Mouse (Mus musculus) stomach, embryonic 14.5 days (tissue): Measurements from ENCODE around the gene Elmsan1. TPM values are rescaled to one million over a fixed set of nuclear protein-coding genes. Genes with fewer than 3 reads are reported as not detected.

ENCODE experiments used
- ATAC-seq: fragments of 200-750 bp; cut with Nextera tagmentation; 2 replicates; pipeline ENCODE4 v1.8.0; 2017; ENCODE audit warnings: low read depth, moderate TSS enrichment; ENCODE audit not compliant: insufficient number of reproducible peaks, insufficient read depth, low FRiP score
- H3K27ac ChIP-seq: fragments of 300-500 bp; sonication (generic); 2 replicates; pipeline ENCODE4 v1.5.1; 2014; ENCODE audit warnings: mild to moderate bottlenecking, low read length, moderate library complexity, mixed read lengths
- H3K27me3 ChIP-seq: fragments of 300-500 bp; sonication (generic); 2 replicates; pipeline ENCODE4 v1.6.1; 2014; ENCODE audit warnings: low read length, control low read depth, mixed read lengths; ENCODE audit not compliant: control insufficient read depth, insufficient read depth
- H3K36me3 ChIP-seq: fragments of 300-500 bp; sonication (generic); 2 replicates; pipeline ENCODE4 v1.6.1; 2014; ENCODE audit warnings: mild to moderate bottlenecking, control low read depth, low read length, moderate library complexity, mixed read lengths; ENCODE audit not compliant: control insufficient read depth, insufficient read depth
- H3K4me1 ChIP-seq: fragments of 300-500 bp; sonication (generic); 2 replicates; pipeline ENCODE4 v1.6.1; 2014; ENCODE audit warnings: low read length, control low read depth, mixed read lengths; ENCODE audit not compliant: control insufficient read depth, insufficient read depth
- H3K4me2 ChIP-seq: fragments of 300-500 bp; sonication (generic); replicated peaks from 2 replicates; pipeline ENCODE4 v1.6.1; 2014; ENCODE audit warnings: low read depth, low read length, control low read depth
- H3K4me3 ChIP-seq: fragments of 300-500 bp; sonication (generic); 2 replicates; pipeline ENCODE4 v1.5.1; 2014; ENCODE audit warnings: low read depth, low read length, control low read depth
- H3K9ac ChIP-seq: fragments of 300-500 bp; sonication (generic); replicated peaks from 2 replicates; pipeline ENCODE4 v1.6.1; 2014; ENCODE audit warnings: low read depth, mild to moderate bottlenecking, control low read depth, low read length, moderate library complexity, mixed read lengths
- H3K9me3 ChIP-seq: fragments of 300-500 bp; sonication (generic); 2 replicates; pipeline ENCODE4 v1.6.1; 2016; ENCODE audit warnings: low read depth, low read length, control low read depth; ENCODE audit not compliant: control insufficient read depth
- WGBS: fragments of 180-500 bp; shearing (Covaris S2); extraction: QIAGEN DNeasy Blood & Tissue Kit; methylation state at CpG from one replicate; pipeline ENCODE4 v1.1.7; 2014; 5-methylcytosine and 5-hydroxymethylcytosine counted together
- polyA plus RNA-seq: library from polyadenylated mRNA; unstranded; fragments of >200 nt; fragmentation: Nextera tagmentation; extraction: Ambion mirVana; gene quantifications from 2 replicates; pipeline ENCODE4 v1.2.1, GENCODE M21; 2014

Elmsan1 gene
- polyA plus RNA-seq, 1 experiment from 2014 or later, result 10.2 TPM

GRCm38 (mm10) chr12:84170610-84171009 is 48.1 kb downstream of the Elmsan1 start:
- Histone ChIP-seq H3K4me2 (no peak overlapping the region), H3K36me3 (peaks cover 25% of the 10 kb centered on the region), H3K27ac (no peak overlapping the region), H3K27me3 (no peaks in the 10 kb centered on the region), H3K4me1 (peaks cover 21% of the 10 kb centered on the region), H3K9ac (no peak overlapping the region), H3K9me3 (no peaks in the 10 kb centered on the region), H3K4me3 (no peak overlapping the region)
- WGBS, result 93% methylated on average over 10 of the region's 10 CpGs
- ATAC-seq, result no peak

GRCm38 (mm10) chr12:84165631-84166373 is 52.9 kb downstream of the Elmsan1 start:
- Histone ChIP-seq H3K27ac (no peak overlapping the region), H3K9me3 (no peaks in the 10 kb centered on the region), H3K27me3 (no peaks in the 10 kb centered on the region), H3K4me3 (no peak overlapping the region), H3K4me1 (0 out of 2 replicates have a peak, but pooled peaks cover 4% of the 10 kb centered on the region), H3K36me3 (peaks cover 7% of the 10 kb centered on the region), H3K9ac (no peak overlapping the region), H3K4me2 (no peak overlapping the region)
- WGBS, result 35% methylated on average over 8 of the region's 8 CpGs
- no peak for ATAC-seq

DNA sequence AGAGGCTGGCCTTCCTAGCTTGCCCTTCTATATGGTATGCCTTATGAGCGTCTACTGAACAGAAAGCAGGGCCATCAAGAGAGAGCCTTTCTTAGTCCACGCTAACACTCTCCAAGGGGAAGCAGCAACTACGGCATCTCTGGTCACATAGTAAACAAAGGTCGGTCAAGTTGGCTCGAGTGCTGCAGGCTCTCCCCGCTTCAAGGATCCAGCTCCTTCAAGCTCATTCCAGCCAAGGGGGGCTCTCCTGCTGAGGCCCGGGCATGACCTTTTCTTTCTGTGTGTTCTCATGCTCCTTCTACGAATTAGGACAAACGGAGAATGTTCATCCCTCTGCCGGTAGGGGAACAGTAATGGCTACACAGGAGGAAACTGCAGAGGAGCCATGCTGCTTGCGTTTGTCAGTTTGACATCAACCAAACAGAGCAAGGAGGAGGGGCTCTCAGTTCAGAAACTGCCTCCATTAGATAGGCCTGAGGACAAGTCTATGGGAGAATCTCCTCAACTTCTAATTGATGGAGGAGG is 55.0 kb downstream of the Elmsan1 start:
- H3K27ac ChIP-seq, result no peak overlapping the region
- WGBS, result 74% methylated on average over 11 of the region's 11 CpGs
- peaks cover 25% of the 10 kb centered on the region for H3K36me3 ChIP-seq
- H3K4me3 ChIP-seq, result no peak overlapping the region
- no peak overlapping the region for H3K9ac ChIP-seq
- no peak for ATAC-seq
- no peak overlapping the region for H3K4me2 ChIP-seq
- no peaks in the 10 kb centered on the region for H3K27me3 ChIP-seq
- H3K4me1 ChIP-seq, result 0 out of 2 replicates have a peak, but pooled peaks cover 4% of the 10 kb centered on the region
- H3K9me3 ChIP-seq, result no peaks in the 10 kb centered on the region

DNA sequence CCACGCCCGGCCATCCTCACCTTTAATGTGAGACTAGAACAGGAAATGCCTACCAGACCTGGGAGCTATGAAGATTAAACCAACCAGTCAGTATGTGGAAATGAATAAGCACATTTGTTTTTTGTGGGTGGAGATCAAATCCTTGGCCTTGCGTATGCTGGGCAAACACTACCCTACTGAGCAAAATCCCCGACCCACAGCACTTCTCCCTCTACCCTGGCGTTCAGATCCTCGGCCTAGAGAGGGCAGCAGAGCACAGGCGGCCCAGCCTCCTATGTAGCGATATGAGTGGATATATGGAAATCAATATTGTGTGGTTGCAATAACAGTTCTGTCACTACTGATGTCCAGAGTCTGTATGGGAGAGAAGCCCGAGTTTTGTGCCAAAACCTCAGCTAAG is 55.5 kb downstream of the Elmsan1 start:
- no peak overlapping the region for H3K4me2 ChIP-seq
- H3K9me3 ChIP-seq, result no peaks in the 10 kb centered on the region
- no peak for ATAC-seq
- peaks cover 30% of the 10 kb centered on the region for H3K36me3 ChIP-seq
- no peak overlapping the region for H3K4me3 ChIP-seq
- H3K27ac ChIP-seq, result no peak overlapping the region
- H3K9ac ChIP-seq, result no peak overlapping the region
- H3K4me1 ChIP-seq, result 0 out of 2 replicates have a peak, but pooled peaks cover 4% of the 10 kb centered on the region
- WGBS, result 83% methylated on average over 9 of the region's 9 CpGs
- H3K27me3 ChIP-seq, result no peaks in the 10 kb centered on the region

- no peak overlapping the region for H3K4me3 ChIP-seq
- H3K27me3 ChIP-seq, result no peaks in the 10 kb centered on the region
- H3K4me1 ChIP-seq, result 0 out of 2 replicates have a peak, but pooled peaks cover 4% of the 10 kb centered on the region
- H3K9me3 ChIP-seq, result no peaks in the 10 kb centered on the region
- no peak overlapping the region for H3K27ac ChIP-seq
- WGBS, result 75% methylated on average over 14 of the region's 14 CpGs
- no peak for ATAC-seq
- peaks cover 33% of the 10 kb centered on the region for H3K36me3 ChIP-seq
- H3K9ac ChIP-seq, result no peak overlapping the region
- H3K4me2 ChIP-seq, result no peak overlapping the region
Observed at GRCm38 (mm10) chr12:84161616-84162433, 56.9 kb downstream of the Elmsan1 start.

DNA sequence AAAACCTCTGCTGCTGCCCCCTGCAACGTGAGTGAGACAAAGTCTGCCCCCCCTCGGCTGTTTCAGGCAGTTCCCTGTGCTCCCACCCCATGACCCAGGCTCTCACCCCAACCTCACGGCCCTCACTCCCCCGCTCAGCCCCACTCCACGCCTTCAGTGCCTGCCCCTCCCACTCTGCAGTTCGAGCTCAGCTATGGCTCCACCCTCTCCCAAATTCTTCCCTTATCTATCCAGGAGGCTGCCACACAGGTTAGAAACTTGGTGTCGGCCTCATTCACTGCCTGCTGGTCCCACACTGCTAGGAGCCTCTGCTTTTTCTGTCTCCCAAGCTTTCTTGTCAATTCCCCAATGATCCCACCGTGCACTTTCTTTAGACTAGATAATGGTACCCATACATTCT is 57.6 kb downstream of the Elmsan1 start:
- no peak overlapping the region for H3K4me3 ChIP-seq
- H3K9me3 ChIP-seq, result no peaks in the 10 kb centered on the region
- no peak overlapping the region for H3K9ac ChIP-seq
- H3K4me2 ChIP-seq, result no peak overlapping the region
- whole genome bisulfite sequencing, result 32% methylated on average over 8 of the region's 8 CpGs
- no peak overlapping the region for H3K27ac ChIP-seq
- H3K4me1 ChIP-seq, result 0 out of 2 replicates have a peak, but pooled peaks cover 4% of the 10 kb centered on the region
- peaks cover 40% of the 10 kb centered on the region for H3K36me3 ChIP-seq
- peak; percentile 64; the same call in 1 of the 2 replicates for ATAC-seq
- no peaks in the 10 kb centered on the region for H3K27me3 ChIP-seq

DNA sequence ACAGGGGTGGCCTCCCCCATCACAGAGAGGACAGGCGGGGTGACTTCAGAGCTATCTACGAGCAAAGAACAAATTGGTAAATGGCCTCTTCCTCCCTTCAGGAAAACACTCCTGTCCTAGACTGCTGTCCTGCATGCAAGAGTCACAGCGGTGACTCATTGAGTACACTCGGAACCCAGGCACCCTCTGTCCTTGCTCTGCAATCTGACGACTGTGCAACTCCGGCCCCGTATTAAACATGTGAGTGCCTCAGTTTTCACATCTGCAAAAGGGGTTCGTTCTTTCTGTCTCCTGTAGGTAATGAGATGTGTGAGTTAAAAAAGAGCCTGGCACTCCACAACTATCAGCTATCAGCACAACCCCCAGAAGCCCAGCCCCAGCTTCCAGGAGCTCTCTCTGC is 58.2 kb downstream of the Elmsan1 start:
- Histone ChIP-seq H3K27me3 (no peaks in the 10 kb centered on the region), H3K27ac (no peak overlapping the region), H3K9me3 (no peaks in the 10 kb centered on the region), H3K4me2 (no peak overlapping the region), H3K4me1 (0 out of 2 replicates have a peak, but pooled peaks cover under 1% of the 10 kb centered on the region), H3K9ac (no peak overlapping the region), H3K36me3 (peaks cover 45% of the 10 kb centered on the region), H3K4me3 (no peak overlapping the region)
- 95% methylated on average over 8 of the region's 8 CpGs for WGBS
- no peak for ATAC-seq

- no peak overlapping the region for H3K4me2 ChIP-seq
- no peak overlapping the region for H3K27ac ChIP-seq
- H3K9me3 ChIP-seq, result no peaks in the 10 kb centered on the region
- H3K4me3 ChIP-seq, result no peak overlapping the region
- no peak for ATAC-seq
- no peaks in the 10 kb centered on the region for H3K4me1 ChIP-seq
- H3K36me3 ChIP-seq, result peaks cover 62% of the 10 kb centered on the region
- no peaks in the 10 kb centered on the region for H3K27me3 ChIP-seq
- no peak overlapping the region for H3K9ac ChIP-seq
- 88% methylated on average over 14 of the region's 14 CpGs for WGBS
Observed at GRCm38 (mm10) chr12:84158156-84158555, 60.5 kb downstream of the Elmsan1 start.
